Mouse (Mus musculus) midbrain, postnatal 0 days (tissue): ENCODE results near the gene Trim80. TPM values are rescaled to one million over a fixed set of nuclear protein-coding genes. Genes with fewer than 3 reads are reported as not detected.

Experiments
- ATAC-seq: fragments of 200-750 bp; cut with Nextera tagmentation; 2 replicates; pipeline ENCODE4 v1.8.0; 2017; ENCODE audit warnings: moderate number of reproducible peaks, mild to moderate bottlenecking, moderate TSS enrichment, moderate library complexity; ENCODE audit not compliant: low FRiP score
- DNase-seq: peaks from one replicate; pipeline ENCODE4 v3.0.0-alpha.2; 2015; ENCODE audit warnings: low spot score
- H3K27ac ChIP-seq: fragments of 300-500 bp; sonication (generic); 2 replicates; pipeline ENCODE4 v1.5.1; 2014; ENCODE audit warnings: low read depth, mild to moderate bottlenecking, low read length, mixed read lengths
- H3K27me3 ChIP-seq: fragments of 300-500 bp; sonication (generic); 2 replicates; pipeline ENCODE4 v1.6.1; 2014; ENCODE audit warnings: low read length, control low read depth, mixed read lengths; ENCODE audit not compliant: insufficient read depth
- H3K36me3 ChIP-seq: fragments of 300-500 bp; sonication (generic); 2 replicates; pipeline ENCODE4 v1.6.1; 2014; ENCODE audit warnings: low read length, control low read depth, mixed read lengths; ENCODE audit not compliant: insufficient read depth
- H3K4me1 ChIP-seq: fragments of 300-500 bp; sonication (generic); 2 replicates; pipeline ENCODE4 v1.6.1; 2014; ENCODE audit warnings: mild to moderate bottlenecking, control low read depth, antibody characterized with exemption, low read length, mixed read lengths; ENCODE audit not compliant: insufficient read depth
- H3K4me2 ChIP-seq: fragments of 300-500 bp; sonication (generic); 2 replicates; pipeline ENCODE4 v1.6.1; 2014; ENCODE audit warnings: low read depth, mild to moderate bottlenecking, low read length, mixed read lengths; ENCODE audit not compliant: poor library complexity, severe bottlenecking
- H3K4me3 ChIP-seq: fragments of 300-500 bp; sonication (generic); 2 replicates; pipeline ENCODE4 v1.5.1; 2014; ENCODE audit warnings: low read depth, mild to moderate bottlenecking, low read length, moderate library complexity
- H3K9ac ChIP-seq: fragments of 300-500 bp; sonication (generic); replicated peaks from 2 replicates; pipeline ENCODE4 v1.6.1; 2014; ENCODE audit warnings: mild to moderate bottlenecking, low read length, moderate library complexity, mixed read lengths; ENCODE audit not compliant: poor library complexity, severe bottlenecking
- H3K9me3 ChIP-seq: fragments of 300-500 bp; sonication (generic); 2 replicates; pipeline ENCODE4 v1.6.1; 2016; ENCODE audit warnings: low read length, control low read depth
- CTCF ChIP-seq: IDR thresholded peaks from 2 replicates; pipeline ENCODE4 v1.5.1; 2016; ENCODE audit warnings: antibody characterized with exemption, mild to moderate bottlenecking
- WGBS: fragments of 180-500 bp; shearing (Covaris S2); extraction: QIAGEN DNeasy Blood & Tissue Kit; methylation state at CpG from one replicate; pipeline ENCODE4 v1.1.7; 2014; 5-methylcytosine and 5-hydroxymethylcytosine counted together
- polyA plus RNA-seq: library from polyadenylated mRNA; unstranded; fragments of >200 nt; fragmentation: Nextera tagmentation; extraction: Ambion mirVana; gene quantifications from 2 replicates; pipeline ENCODE4 v1.2.1, GENCODE M21; 2015
- total RNA-seq: library from RNA; depleted of rRNA; stranded (reverse); fragments of >200 nt; gene quantifications from 2 replicates; pipeline ENCODE4 v1.2.3, GENCODE M21; 2014; rRNA removed

Trim80 gene
- 0.44 TPM in 1 of 2 replicates, not detected in the other for total RNA-seq
- polyA plus RNA-seq: not detected in 2 replicates

GRCm38 (mm10) chr11:115439906-115440595, at the start of gene Trim80:
Gene Trim80 (plus strand): TSS chr11:115440545.
- Histone ChIP-seq H3K36me3 (no peaks in the 10 kb centered on the region), H3K9ac (no peak within 1 kb of the TSS), H3K27me3 (no peaks in the 10 kb centered on the region), H3K9me3 (no peaks in the 10 kb centered on the region), H3K27ac (no peak within 1 kb of the TSS), H3K4me2 (no peak within 1 kb of the TSS), H3K4me3 (no peak within 1 kb of the TSS), H3K4me1 (peaks cover 10% of the 10 kb centered on the region)
- ATAC-seq (no peak), DNase-seq (no peak)
- WGBS: 91% methylated on average over 9 of the region's 9 CpGs
- peak; percentile 42 for TF ChIP-seq CTCF

GRCm38 (mm10) chr11:115391358-115391757, 49.0 kb upstream of the Trim80 start:
- H3K9ac ChIP-seq: no peak overlapping the region
- no peak for TF ChIP-seq CTCF
- peaks cover 45% of the 10 kb centered on the region for H3K36me3 ChIP-seq
- H3K4me1 ChIP-seq: no peaks in the 10 kb centered on the region
- no peaks in the 10 kb centered on the region for H3K27me3 ChIP-seq
- WGBS: 94% methylated on average over 7 of the region's 7 CpGs
- no peak overlapping the region for H3K4me2 ChIP-seq
- no peak overlapping the region for H3K27ac ChIP-seq
- DNase-seq (no peak), ATAC-seq (no peak)
- no peak overlapping the region for H3K4me3 ChIP-seq
- no peaks in the 10 kb centered on the region for H3K9me3 ChIP-seq

- Histone ChIP-seq H3K27me3 (no peaks in the 10 kb centered on the region), H3K27ac (no peak overlapping the region)
- 68% methylated on average over 34 of the region's 34 CpGs for WGBS
Measured at GRCm38 (mm10) chr11:115393721-115394325, 46.5 kb upstream of the Trim80 start.

GRCm38 (mm10) chr11:115398085-115398484, 42.3 kb upstream of the Trim80 start:
- H3K4me2 ChIP-seq: no peak overlapping the region
- H3K9ac ChIP-seq: no peak overlapping the region
- no peak for DNase-seq
- WGBS: 88% methylated on average over 7 of the region's 7 CpGs
- ATAC-seq: no peak
- no peak for TF ChIP-seq CTCF
- H3K4me1 ChIP-seq: peaks cover 10% of the 10 kb centered on the region; the same call in 1 of the 2 replicates
- H3K27me3 ChIP-seq: no peaks in the 10 kb centered on the region
- no peak overlapping the region for H3K4me3 ChIP-seq
- H3K27ac ChIP-seq: no peak overlapping the region
- no peaks in the 10 kb centered on the region for H3K9me3 ChIP-seq
- H3K36me3 ChIP-seq: peaks cover 31% of the 10 kb centered on the region

More at GRCm38 (mm10) chr11:115393721-115394325, 46.5 kb upstream of the Trim80 start:
- no peak overlapping the region for H3K4me2 ChIP-seq
- DNase-seq: peak; percentile 29
- no peaks in the 10 kb centered on the region for H3K9me3 ChIP-seq
- no peaks in the 10 kb centered on the region for H3K4me1 ChIP-seq
- ATAC-seq: no peak
- no peak overlapping the region for H3K4me3 ChIP-seq
- no peak overlapping the region for H3K9ac ChIP-seq
- peaks cover 46% of the 10 kb centered on the region for H3K36me3 ChIP-seq
- TF ChIP-seq CTCF: no peak

GRCm38 (mm10) chr11:115400126-115400525, 40.2 kb upstream of the Trim80 start:
- Histone ChIP-seq H3K9ac (no peak overlapping the region), H3K4me2 (no peak overlapping the region), H3K36me3 (peaks cover 12% of the 10 kb centered on the region), H3K9me3 (no peaks in the 10 kb centered on the region), H3K4me1 (peaks cover 22% of the 10 kb centered on the region; the same call in 1 of the 2 replicates), H3K27me3 (no peaks in the 10 kb centered on the region), H3K4me3 (no peak overlapping the region), H3K27ac (peak overlapping the region; percentile 69)
- TF ChIP-seq CTCF: no peak
- no peak for DNase-seq
- WGBS: 60% methylated on average over 3 of the region's 3 CpGs
- ATAC-seq: no peak
